Mouse (Mus musculus) fibroblast of lung, adult 2 months (primary cell): ENCODE measurements around the gene Tmem94.

Source experiments
- DNase-seq: peaks from one replicate; pipeline ENCODE4 v3.0.0-alpha.2; 2011; ENCODE audit warnings: low read depth

The Tmem94 gene

DNA sequence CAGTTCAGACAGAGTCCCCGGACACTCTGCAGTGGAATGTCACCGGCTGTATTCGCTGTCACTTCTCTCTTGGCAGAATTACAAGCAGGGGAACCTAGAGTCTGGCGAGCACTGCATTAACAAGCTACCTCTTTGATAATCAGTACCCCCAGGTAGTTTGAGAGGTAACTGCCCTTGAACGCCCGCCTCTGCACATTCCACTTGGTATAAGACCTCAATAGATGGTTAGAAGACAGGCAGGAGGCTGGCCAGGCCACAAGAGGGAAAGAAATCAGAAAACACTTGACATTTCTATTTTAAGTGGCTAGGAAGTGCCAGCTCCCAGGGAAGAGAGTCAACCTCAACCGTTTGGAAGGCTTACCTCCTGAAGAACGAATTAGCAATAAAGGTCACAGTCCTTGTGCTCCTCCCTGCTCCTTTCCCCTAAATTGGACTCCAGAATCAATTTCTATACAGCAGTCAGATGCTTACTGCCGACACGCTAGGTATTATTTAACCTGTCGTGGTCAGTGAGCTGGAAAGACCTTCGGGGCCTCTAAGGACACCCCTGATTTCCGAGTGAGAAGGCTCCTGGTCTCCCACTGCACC, 1.2 kb downstream of the Tmem94 start:
- DNase-seq, result peak; percentile 12

DNA sequence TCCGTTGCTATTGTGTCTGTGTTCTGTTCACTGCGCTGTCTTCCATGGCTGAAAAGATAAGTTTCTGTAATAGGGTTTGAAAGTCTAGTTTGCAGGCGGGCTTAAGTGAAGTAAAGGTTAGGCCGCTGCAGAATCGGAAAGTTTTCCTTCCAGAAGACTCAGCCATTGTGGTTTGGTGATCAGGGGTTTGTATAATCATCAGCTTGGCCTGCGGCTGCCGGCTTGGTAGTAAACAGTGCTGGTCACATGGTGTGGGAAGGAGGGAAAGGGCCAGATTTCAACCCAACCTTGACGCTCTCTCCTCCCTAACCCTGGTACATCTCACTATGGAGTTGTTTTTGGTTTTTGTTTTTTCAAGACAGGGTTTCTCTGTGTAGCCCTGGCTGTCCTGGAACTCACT, 1.7 kb downstream of the Tmem94 start:
- DNase-seq, result peak; percentile 18

DNA sequence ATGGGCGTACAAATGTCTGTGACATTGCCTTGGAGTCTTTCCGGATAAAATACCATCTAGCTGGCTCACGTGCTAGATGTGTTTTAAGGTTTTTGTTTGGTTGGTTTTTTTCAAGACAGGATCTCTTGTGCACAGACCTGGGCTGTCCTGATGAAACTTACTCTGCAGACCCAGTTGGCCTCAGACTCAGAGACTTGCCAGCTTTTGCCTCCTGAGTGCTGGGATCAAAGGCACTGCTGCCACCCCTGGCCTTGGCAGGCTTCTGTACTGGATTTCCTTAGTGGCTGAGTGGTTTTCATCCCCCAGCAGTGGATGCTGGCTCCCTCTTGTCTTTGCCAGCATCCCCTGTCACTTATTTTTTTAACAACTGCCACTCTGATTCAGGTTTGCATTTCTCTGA, 3.7 kb downstream of the Tmem94 start:
- DNase-seq, result no peak

DNA sequence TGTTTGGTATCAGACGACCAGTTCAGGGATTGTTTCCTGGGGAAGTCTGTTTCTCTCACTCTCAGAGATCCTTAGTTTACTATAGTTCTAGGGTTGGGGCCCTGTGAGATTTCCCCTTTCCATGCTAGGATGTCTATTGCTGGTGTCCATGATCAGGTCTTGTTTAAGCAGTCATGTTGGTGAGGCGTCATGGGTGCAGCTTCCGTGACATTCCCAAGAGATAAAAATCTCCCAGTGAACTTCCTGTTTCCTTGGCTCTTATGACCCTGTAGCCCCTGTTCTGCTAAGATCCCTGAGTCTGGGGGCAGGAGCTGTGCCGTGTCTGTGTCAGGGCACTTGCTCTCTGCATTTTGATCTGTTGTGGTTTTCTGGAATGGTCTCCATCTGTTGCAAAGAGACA, 9.4 kb downstream of the Tmem94 start:
- DNase-seq, result no peak

DNA sequence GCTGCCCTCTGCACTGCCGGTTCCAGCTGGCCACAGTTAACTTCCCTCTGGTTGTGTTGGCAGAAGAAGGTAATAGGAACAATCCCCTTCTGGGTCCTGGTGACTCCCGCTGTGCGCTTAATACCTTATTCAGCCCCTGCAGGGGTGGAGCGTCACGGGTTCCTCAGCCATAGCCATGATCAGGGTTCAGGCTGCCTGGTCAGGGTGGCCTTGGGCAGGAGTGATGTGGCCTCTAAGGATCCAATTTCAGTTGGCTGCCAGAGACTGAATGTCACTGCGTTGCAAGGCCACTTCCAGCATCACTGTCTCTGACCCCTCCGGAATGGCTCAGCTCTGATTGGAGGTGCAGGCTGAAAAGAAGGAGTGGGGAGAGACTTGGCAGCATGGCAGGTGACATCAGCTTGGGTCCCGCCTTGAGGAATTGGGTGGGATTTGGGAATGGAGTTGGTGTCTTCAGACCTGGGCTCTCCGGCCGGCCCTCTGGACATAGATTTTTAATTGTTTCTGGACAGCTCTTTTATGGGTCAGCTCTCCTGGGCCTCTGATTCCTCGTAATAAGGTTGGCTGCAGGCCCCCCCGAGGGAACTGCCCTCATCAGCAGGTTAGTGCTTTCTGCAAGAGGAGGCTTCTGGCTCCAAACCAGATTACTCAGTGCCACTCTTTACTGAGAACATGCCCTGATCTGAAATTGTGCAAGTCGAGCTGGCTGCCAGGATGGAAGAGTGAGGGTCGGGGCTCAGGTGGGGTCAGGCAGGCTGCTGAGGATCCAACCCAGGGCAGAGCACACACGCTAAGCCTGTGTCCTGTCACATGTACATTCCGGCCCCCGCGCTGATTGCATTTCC, 10.8 kb downstream of the Tmem94 start:
- DNase-seq, result peak; percentile 44

DNA sequence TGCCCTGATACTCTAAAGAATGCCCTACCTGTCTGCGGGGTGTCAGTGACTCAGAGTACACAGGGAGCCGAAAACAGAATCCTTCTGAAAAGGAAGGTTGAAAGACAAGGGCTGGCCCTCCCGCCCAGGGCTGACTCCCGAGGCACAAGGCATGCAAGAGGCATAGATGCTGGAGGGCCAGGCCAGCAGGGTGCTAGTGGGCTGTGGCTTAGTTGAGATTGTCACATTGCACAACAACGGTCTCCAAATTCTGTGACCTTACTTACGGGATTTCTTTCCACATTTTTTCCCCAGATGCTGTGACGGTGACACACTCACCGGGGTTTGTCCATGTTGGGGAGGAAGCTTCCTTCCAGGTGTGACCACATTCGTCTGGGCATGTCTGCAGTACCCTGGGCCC, 11.7 kb downstream of the Tmem94 start:
- DNase-seq, result no peak

DNA sequence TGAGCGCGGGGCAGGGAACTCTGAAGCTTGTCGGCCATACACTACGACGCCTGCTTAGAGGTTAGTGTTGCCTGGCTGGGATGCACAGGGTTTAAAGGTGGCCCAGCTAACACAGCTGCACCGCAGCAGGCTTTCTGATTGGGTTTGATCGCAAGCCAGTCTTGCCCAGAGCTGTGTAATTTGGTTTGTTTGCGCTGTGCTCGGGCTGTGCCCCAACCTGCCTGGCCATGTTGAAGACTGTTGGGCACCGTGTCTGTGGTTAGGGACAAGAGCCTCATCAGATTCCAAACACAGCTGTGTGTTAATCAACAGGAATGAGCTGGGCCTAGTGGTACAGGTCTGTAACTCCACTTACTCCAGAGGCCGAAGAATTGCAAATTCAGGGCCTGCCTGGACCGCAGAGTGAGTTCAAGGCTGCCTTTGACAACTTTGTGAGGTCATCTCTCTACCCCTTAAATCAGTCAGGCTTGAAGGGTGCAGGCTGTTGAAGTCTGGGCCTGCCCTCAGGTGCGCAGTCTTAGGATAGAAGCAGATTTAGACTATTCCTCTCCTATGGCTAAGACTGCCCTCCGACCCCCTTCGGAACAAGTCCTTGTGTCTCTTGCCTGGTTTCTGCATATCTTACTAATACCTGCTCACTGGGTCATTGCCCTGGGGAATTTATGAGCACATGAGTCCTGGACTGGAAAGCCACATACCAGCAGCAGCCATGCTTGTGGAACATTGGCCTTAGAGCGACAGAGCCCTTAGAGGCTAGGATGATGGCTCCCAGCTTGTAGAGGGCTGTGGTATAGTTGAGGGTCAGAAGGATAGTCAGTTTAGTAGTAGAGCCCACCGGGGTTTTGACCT, 12.5 kb downstream of the Tmem94 start:
- DNase-seq, result peak; percentile 15

DNA sequence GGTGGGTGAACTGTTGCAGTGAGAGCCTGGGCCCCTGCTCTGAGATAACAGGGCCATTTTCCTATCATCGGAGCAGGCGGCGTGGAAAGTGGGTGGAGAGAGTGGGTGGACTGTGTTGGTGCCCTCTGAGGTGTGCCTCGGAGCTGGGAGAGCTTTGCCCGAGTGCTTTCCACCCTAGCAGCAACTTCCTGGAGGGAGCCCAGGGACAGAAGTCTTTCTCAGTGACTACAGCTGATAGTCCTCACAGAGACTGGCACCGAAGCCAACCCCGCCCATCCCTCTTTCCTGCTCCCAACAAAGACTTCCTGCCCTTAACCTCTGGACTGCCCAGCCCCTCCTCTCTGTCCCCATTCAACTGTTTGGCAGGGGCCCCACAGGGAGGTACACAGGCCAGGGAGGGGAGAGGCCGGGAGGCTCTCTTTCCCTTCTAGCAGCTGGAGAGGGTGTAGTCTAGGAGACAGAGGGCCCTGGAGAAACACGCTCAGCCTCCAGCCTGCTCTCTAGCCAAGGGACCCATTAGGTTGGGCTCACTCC, 13.9 kb downstream of the Tmem94 start:
- DNase-seq, result peak; percentile 24

DNA sequence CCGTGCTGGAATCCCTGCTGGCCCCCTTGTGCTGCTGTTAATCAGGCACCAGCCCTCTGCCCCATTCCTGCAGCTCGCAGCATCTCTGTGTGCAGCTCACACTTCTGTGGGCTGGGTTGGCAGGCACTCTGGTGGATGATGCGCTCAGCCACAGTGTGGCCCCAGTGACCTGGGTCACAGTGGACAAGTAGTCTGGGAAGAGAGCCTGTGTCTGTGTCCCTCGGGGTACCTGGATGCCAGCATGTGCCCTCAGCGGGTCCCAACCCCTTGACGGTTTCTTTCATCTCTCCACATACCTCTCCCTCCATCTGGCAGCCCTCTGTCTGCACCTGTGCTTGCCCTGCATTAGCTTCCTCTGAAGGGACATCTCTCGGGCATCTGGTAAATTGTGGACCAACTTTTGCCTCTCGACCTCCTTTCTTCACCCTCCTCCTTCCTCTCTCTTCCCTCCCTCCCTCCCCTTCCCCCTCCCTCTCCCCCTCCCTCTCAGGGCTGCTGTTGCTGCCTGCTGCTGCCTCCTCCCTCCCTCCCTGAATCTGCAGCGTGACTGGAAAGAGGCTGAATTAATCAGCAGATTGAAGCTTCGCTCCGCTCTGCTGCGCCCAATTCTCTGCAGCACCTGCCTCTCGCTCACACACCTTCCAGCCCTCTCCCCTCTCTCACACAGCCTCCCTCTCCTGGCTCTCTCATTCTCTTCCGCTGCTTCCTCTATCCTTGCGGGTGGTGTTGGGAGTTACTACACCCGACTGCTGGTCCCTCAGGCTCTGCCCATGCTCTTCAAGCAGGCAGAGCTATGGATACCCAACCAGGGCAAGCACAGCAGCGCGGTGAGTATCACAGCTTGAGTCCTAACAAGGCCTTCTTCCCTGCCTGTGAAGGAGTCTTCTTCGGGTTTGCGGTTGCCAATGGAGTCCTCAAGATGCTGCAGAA, 15.2 kb downstream of the Tmem94 start:
- no peak for DNase-seq

DNA sequence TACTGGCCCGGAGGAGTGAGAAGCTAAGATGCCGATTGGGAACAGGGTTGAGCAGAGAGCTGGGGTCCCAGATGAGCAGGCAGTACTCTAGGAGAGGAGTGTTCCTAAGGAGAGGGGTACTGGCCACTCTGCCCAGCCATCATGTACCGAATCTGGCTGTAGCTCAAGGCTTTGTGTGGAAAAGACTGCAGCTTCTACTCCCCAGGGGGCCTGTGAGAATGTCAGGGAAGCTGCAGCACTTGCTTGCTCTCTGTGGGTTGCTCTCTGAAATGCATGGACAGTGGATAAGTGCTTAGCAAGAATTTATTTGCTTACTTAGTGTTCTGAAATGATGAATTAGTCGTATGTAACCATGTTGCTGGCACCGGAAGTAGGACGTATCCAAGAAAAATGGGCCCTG, 21.2 kb downstream of the Tmem94 start:
- no peak for DNase-seq

DNA sequence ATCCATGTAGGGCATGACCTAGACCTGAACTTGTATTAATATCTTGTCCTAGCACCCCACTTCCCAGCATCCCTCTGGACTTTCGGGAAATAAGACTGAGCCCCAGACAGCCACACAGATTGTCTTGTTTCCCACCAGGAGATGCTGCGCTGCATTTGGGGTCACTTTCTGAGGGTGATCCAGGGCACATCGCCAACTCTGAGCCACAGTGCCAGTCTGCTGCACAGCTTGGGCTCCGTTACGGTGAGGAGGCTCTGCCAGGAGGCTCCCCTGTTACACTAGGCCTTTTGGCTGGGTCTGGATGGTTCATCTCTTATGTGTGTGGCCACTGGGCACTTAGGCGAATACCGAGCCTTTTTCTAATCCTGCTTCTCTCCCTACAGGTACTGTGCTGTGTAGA, 24.6 kb downstream of the Tmem94 start:
- DNase-seq, result no peak

DNA sequence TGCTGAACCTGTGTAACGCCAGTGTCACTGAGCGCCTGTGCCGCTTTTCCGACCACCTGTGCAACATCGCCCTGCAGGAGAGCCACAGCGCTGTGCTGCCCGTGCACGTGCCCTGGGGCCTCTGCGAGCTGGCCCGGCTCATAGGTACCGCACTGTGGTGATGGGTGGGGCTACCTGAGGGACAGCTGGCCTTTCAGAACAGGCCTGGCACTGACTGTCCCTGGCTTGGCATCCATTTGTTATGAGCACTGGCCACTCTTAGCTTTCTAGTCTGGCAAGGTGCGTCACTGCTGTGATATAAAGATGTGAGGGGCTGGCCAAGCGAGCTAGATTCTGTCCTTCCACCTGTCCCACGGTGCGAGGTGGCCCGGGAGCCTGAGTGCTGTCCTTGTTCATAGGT, 26.7 kb downstream of the Tmem94 start:
- DNase-seq, result no peak

DNA sequence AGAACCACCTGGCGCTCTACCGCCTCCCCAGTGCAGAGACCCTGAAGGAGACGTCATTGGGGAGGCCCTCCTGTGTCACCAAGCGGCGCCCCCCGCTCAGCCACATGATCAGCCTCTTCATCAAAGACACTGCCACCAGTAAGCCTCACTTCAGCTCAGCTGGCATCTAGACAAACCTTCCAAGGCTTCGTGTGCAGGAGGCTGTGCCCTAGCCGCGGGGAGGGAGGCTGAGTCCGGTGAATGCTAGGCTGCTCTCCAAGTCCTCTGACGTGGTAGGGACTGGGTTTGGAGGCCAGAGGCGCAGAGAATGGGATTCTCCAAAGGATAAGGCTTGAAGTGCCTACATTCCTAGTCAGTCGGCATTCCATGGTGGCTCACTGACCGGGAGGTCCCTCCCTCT, 27.1 kb downstream of the Tmem94 start:
- no peak for DNase-seq

DNA sequence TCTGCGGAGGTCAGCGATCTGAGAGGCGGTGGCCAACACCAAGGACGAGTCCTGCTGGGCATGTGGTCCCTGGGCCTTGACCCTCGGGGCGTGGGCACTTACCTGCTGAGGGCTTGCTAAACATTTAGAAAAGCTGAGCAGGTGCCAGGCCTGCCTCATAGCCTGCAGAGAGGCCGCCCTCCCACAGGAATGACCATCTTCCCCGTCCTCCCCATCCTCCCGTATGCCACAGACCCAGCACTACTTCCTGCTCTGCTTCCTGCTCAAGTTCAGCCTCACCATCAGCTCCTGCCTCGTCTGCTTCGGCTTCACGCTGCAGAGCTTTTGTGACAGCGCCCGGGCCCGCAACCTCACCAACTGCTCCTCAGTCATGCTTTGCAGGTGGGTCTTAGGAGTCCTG, 31.7 kb downstream of the Tmem94 start:
- no peak for DNase-seq

DNA sequence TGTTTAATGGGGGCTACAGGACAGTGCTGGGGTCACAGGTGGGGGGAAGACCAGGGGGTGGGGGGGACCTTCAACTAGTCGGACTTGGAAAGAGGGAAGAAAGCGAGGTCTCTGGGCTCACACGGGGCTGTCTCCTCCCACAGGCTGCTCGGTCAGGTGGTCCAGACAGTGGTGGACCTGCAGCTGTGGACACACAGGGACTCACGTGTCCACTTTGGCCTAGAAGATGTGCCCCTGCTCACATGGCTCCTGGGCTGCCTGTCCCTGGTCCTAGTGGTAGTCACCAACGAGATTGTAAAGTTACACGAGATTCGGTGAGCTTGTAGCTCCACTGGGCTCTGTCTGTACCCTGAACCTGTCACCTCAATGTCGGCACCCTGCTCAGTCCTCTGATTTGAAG, 32.4 kb downstream of the Tmem94 start:
- DNase-seq, result no peak

DNA sequence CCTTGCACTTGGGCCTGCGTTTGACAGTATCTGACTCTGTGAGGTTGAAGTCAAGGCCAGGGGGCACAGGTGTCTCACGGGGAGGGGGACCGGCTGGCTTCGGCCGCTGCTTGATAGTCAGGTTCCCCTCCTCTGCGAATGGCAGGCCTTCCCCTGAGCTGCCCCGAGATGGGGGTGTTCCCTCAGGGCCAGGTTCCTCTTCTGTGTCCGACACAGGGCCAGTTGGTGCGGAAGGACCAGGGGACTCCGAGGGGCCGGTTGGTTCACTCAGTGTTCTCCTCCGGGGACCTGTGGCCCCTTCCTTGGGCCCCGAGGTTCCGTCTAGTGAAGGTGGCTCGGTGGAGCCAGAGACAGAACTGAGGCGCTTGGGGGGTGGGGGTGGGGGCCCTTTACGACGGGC, 35.7 kb downstream of the Tmem94 start:
- DNase-seq, result no peak

DNA sequence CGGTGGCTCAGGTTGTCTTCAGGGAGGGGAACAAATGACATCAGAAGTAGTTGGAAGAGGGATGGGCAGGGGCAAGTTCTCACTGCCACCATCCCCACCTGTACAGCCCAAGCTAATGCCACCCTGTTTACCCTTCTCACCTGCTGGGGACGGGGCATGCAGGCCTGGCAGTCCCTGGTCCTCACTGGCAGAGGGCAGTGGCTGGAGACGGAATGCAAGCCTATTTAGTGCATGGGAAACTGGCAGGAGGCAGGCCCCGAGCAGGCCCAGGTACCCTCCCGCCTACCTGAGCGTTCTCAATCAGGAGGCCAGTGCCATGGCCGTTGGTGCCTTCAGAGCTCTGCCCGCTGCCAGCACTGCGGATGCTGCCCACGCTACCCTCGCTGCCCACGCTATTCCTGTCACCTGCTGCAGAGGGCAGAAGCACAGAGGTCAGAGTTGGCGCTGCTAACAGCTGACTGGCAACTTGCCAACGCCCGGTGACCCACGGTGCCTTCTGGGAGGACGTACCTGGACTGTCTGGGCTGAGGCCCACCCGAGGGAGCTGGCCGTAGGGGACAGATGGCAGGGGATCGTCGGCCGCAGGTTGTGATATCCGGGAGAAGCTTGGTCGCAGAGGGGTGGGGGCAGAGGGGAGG, 38.0 kb downstream of the Tmem94 start:
- DNase-seq, result no peak

DNA sequence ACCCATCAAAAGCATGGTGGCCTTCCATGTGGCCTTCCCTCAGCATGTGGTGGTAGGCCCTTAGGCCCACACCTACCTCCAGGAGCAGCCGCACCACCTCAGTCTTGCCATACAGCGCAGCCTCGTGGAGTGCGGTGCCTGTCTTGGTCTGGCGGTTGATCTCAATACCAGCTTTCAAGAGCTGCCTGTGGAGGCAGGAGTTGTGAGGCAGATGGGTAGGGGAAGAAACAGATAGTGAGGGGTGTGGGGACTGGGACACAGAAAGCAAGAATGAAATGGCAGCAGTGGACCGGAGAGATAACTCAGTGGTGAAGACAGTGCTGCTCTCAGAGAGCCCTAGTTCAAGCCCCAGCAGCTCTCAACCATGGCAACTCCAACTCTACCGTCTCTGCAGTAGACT, 39.8 kb downstream of the Tmem94 start:
- no peak for DNase-seq

DNA sequence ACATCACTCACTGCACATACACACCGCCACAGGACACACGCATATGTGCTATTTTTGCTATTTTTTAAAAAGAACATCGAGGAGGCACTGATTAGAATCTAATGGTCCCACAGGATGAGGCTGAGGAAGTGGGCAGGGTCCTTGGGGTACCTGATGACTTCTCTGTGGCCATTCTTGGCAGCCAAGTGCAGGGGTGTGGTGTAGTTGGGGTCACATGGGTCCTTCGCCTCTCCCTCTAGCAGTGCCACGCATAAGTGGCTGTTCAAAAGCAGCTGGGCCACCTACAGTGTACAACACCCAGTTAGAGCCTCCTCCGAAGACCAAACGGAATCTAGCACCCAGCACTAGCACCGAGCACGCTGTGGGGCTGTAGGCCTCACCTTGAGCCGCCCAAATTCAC, 40.9 kb downstream of the Tmem94 start:
- no peak for DNase-seq

DNA sequence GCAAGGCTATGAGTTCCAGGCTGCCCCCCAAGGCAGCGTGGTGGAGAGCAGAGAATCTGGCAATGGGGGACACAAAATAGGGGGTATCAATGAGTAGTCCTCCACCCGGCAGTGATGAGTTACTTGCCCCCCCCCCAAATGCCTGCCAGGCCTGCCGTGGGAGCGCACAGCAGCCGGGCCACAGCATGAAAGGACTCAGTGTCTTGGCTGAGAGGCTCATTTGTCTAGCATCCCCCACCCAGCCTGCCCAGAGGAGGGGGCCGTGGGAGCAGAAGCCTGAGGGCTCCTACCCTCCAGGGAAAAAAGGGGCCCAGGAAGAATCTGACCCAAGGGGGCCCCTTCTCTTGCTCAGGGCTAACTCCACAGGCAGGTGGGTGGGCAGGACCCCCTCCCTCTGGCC, 42.1 kb downstream of the Tmem94 start:
- no peak for DNase-seq

DNA sequence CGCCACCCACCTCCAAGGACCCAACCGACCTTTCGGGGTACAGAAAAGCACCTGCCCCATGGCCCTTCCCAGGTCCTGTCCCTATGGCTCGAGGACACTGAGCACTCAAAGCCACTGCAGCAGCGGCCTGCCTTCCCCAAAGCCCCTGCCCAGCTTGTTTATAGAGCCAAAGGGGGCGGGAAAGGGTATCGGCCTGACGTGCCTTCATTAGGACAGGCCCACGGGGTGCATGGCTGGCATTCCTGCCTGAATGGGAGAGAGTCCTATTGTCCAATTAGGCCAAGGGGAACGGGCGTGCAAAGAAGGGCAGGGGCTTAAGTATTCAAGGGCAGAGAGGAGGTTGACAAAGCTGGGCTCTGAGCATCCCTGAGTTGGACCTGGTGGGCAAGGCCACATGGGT, 42.7 kb downstream of the Tmem94 start:
- DNase-seq, result no peak
